Mouse (Mus musculus): Measurements from ENCODE around the gene Susd2. TPM values are rescaled to one million over a fixed set of nuclear protein-coding genes. Genes with fewer than 3 reads are reported as not detected.

The Susd2 gene
- polyA plus RNA-seq, 1 experiment from 2014 or later: 2.1 TPM

- H3K9ac ChIP-seq (ENCODE audit: low read depth, low read length): no peak overlapping the region
- H3K27ac ChIP-seq (ENCODE audit: low read depth, low read length): no peak overlapping the region
- no peak overlapping the region for H3K4me2 ChIP-seq
- no peaks in the 10 kb centered on the region for H3K9me3 ChIP-seq (replicated peaks; ENCODE audit: control insufficient read depth, low read length)
- 85% methylated on average over 4 of the region's 4 CpGs for WGBS (ENCODE audit: insufficient replicate concordance)
- peaks cover 5% of the 10 kb centered on the region; the same call in 1 of the 2 replicates for H3K4me1 ChIP-seq (ENCODE audit: control insufficient read depth, insufficient read depth, low read length)
- no peaks in the 10 kb centered on the region for H3K27me3 ChIP-seq (ENCODE audit: control insufficient read depth, insufficient read depth, low read length)
- H3K4me3 ChIP-seq (ENCODE audit: low read depth, low read length): no peak overlapping the region
- H3K36me3 ChIP-seq (ENCODE audit: control insufficient read depth, insufficient read depth, low read length): peaks cover 19% of the 10 kb centered on the region
- no peak for ATAC-seq (replicated peaks; ENCODE audit: insufficient number of reproducible peaks, low FRiP score, low TSS enrichment)
Measured at GRCm38 (mm10) chr10:75649406-75649995, 5.7 kb upstream of the Susd2 start.

- no peak for ATAC-seq (replicated peaks; ENCODE audit: insufficient number of reproducible peaks, low FRiP score, low TSS enrichment)
Measured at GRCm38 (mm10) chr10:75649001-75649400, 5.2 kb upstream of the Susd2 start.

GRCm38 (mm10) chr10:75648091-75648490, 4.3 kb upstream of the Susd2 start:
- peaks cover 19% of the 10 kb centered on the region for H3K36me3 ChIP-seq (ENCODE audit: control insufficient read depth, insufficient read depth, low read length)
- no peak for ATAC-seq (replicated peaks; ENCODE audit: insufficient number of reproducible peaks, low FRiP score, low TSS enrichment)
- peak overlapping the region; percentile 75 for H3K27ac ChIP-seq (ENCODE audit: low read depth, low read length)
- H3K27me3 ChIP-seq (ENCODE audit: control insufficient read depth, insufficient read depth, low read length): no peaks in the 10 kb centered on the region
- no peaks in the 10 kb centered on the region for H3K9me3 ChIP-seq (replicated peaks; ENCODE audit: control insufficient read depth, low read length)
- H3K9ac ChIP-seq (ENCODE audit: low read depth, low read length): no peak overlapping the region
- H3K4me3 ChIP-seq (ENCODE audit: low read depth, low read length): no peak overlapping the region
- no peak overlapping the region for H3K4me2 ChIP-seq
- peaks cover 14% of the 10 kb centered on the region for H3K4me1 ChIP-seq (ENCODE audit: control insufficient read depth, insufficient read depth, low read length)
- 88% methylated on average over 6 of the region's 6 CpGs for WGBS (ENCODE audit: insufficient replicate concordance)

More at GRCm38 (mm10) chr10:75649001-75649400, 5.2 kb upstream of the Susd2 start:
- Histone ChIP-seq H3K4me3 (ENCODE audit: low read depth, low read length) (no peak overlapping the region), H3K36me3 (ENCODE audit: control insufficient read depth, insufficient read depth, low read length) (peaks cover 19% of the 10 kb centered on the region), H3K27ac (ENCODE audit: low read depth, low read length) (no peak overlapping the region), H3K9me3 (replicated peaks; ENCODE audit: control insufficient read depth, low read length) (no peaks in the 10 kb centered on the region), H3K4me1 (ENCODE audit: control insufficient read depth, insufficient read depth, low read length) (peaks cover 6% of the 10 kb centered on the region), H3K9ac (ENCODE audit: low read depth, low read length) (no peak overlapping the region), H3K27me3 (ENCODE audit: control insufficient read depth, insufficient read depth, low read length) (no peaks in the 10 kb centered on the region), H3K4me2 (no peak overlapping the region)
- WGBS (ENCODE audit: insufficient replicate concordance): 86% methylated on average over 7 of the region's 7 CpGs

GRCm38 (mm10) chr10:75647362-75647761, 3.6 kb upstream of the Susd2 start:
- Histone ChIP-seq H3K9ac (ENCODE audit: low read depth, low read length) (0 out of 2 replicates have a peak overlapping the region, but pooled peaks have one; percentile 16), H3K36me3 (ENCODE audit: control insufficient read depth, insufficient read depth, low read length) (peaks cover 14% of the 10 kb centered on the region), H3K4me1 (ENCODE audit: control insufficient read depth, insufficient read depth, low read length) (peaks cover 14% of the 10 kb centered on the region), H3K9me3 (replicated peaks; ENCODE audit: control insufficient read depth, low read length) (no peaks in the 10 kb centered on the region), H3K27me3 (ENCODE audit: control insufficient read depth, insufficient read depth, low read length) (no peaks in the 10 kb centered on the region), H3K27ac (ENCODE audit: low read depth, low read length) (peak overlapping the region; percentile 75), H3K4me3 (ENCODE audit: low read depth, low read length) (no peak overlapping the region), H3K4me2 (no peak overlapping the region)
- ATAC-seq (replicated peaks; ENCODE audit: insufficient number of reproducible peaks, low FRiP score, low TSS enrichment): 0 out of 2 replicates have a peak, but pooled peaks have one; percentile 12
- WGBS (ENCODE audit: insufficient replicate concordance): 68% methylated on average over 3 of the region's 3 CpGs

GRCm38 (mm10) chr10:75646406-75646805, 2.6 kb upstream of the Susd2 start:
- no peaks in the 10 kb centered on the region for H3K9me3 ChIP-seq (replicated peaks; ENCODE audit: control insufficient read depth, low read length)
- H3K27me3 ChIP-seq (ENCODE audit: control insufficient read depth, insufficient read depth, low read length): no peaks in the 10 kb centered on the region
- peaks cover 14% of the 10 kb centered on the region for H3K4me1 ChIP-seq (ENCODE audit: control insufficient read depth, insufficient read depth, low read length)
- no peak overlapping the region for H3K9ac ChIP-seq (ENCODE audit: low read depth, low read length)
- no peak overlapping the region for H3K27ac ChIP-seq (ENCODE audit: low read depth, low read length)
- ATAC-seq (replicated peaks; ENCODE audit: insufficient number of reproducible peaks, low FRiP score, low TSS enrichment): no peak
- no peak overlapping the region for H3K4me3 ChIP-seq (ENCODE audit: low read depth, low read length)
- 88% methylated on average over 6 of the region's 6 CpGs for WGBS (ENCODE audit: insufficient replicate concordance)
- no peak overlapping the region for H3K4me2 ChIP-seq
- H3K36me3 ChIP-seq (ENCODE audit: control insufficient read depth, insufficient read depth, low read length): peaks cover 12% of the 10 kb centered on the region; the same call in 1 of the 2 replicates

- no peak overlapping the region for H3K9ac ChIP-seq (ENCODE audit: low read depth, low read length)
- H3K9me3 ChIP-seq (replicated peaks; ENCODE audit: control insufficient read depth, low read length): no peaks in the 10 kb centered on the region
- H3K27ac ChIP-seq (ENCODE audit: low read depth, low read length): no peak overlapping the region
- H3K27me3 ChIP-seq (ENCODE audit: control insufficient read depth, insufficient read depth, low read length): no peaks in the 10 kb centered on the region
- ATAC-seq (replicated peaks; ENCODE audit: insufficient number of reproducible peaks, low FRiP score, low TSS enrichment): no peak
- peaks cover 14% of the 10 kb centered on the region for H3K4me1 ChIP-seq (ENCODE audit: control insufficient read depth, insufficient read depth, low read length)
- WGBS (ENCODE audit: insufficient replicate concordance): 90% methylated on average over 8 of the region's 8 CpGs
- H3K4me2 ChIP-seq: no peak overlapping the region
- H3K36me3 ChIP-seq (ENCODE audit: control insufficient read depth, insufficient read depth, low read length): peaks cover 9% of the 10 kb centered on the region; the same call in 1 of the 2 replicates
- no peak overlapping the region for H3K4me3 ChIP-seq (ENCODE audit: low read depth, low read length)
Measured at GRCm38 (mm10) chr10:75645616-75646015, 1.8 kb upstream of the Susd2 start.

- 83% methylated on average over 2 of the region's 2 CpGs for WGBS (ENCODE audit: insufficient replicate concordance)
- Histone ChIP-seq H3K27me3 (ENCODE audit: control insufficient read depth, insufficient read depth, low read length) (no peaks in the 10 kb centered on the region), H3K36me3 (ENCODE audit: control insufficient read depth, insufficient read depth, low read length) (peaks cover 6% of the 10 kb centered on the region; the same call in 1 of the 2 replicates), H3K4me1 (ENCODE audit: control insufficient read depth, insufficient read depth, low read length) (peaks cover 14% of the 10 kb centered on the region), H3K4me3 (ENCODE audit: low read depth, low read length) (no peak overlapping the region), H3K9me3 (replicated peaks; ENCODE audit: control insufficient read depth, low read length) (no peaks in the 10 kb centered on the region), H3K9ac (ENCODE audit: low read depth, low read length) (0 out of 2 replicates have a peak overlapping the region, but pooled peaks have one; percentile 34), H3K4me2 (no peak overlapping the region), H3K27ac (ENCODE audit: low read depth, low read length) (no peak overlapping the region)
- ATAC-seq (replicated peaks; ENCODE audit: insufficient number of reproducible peaks, low FRiP score, low TSS enrichment): no peak
Measured at GRCm38 (mm10) chr10:75642891-75643290, 917 bp downstream of the Susd2 start.

GRCm38 (mm10) chr10:75642436-75642835, 1.4 kb downstream of the Susd2 start:
- H3K27ac ChIP-seq (ENCODE audit: low read depth, low read length): no peak overlapping the region
- H3K9me3 ChIP-seq (replicated peaks; ENCODE audit: control insufficient read depth, low read length): no peaks in the 10 kb centered on the region
- H3K4me1 ChIP-seq (ENCODE audit: control insufficient read depth, insufficient read depth, low read length): peaks cover 12% of the 10 kb centered on the region
- ATAC-seq (replicated peaks; ENCODE audit: insufficient number of reproducible peaks, low FRiP score, low TSS enrichment): no peak
- no peak overlapping the region for H3K4me2 ChIP-seq
- 76% methylated on average over 9 of the region's 9 CpGs for WGBS (ENCODE audit: insufficient replicate concordance)
- H3K4me3 ChIP-seq (ENCODE audit: low read depth, low read length): no peak overlapping the region
- peaks cover 4% of the 10 kb centered on the region; the same call in 1 of the 2 replicates for H3K36me3 ChIP-seq (ENCODE audit: control insufficient read depth, insufficient read depth, low read length)
- H3K27me3 ChIP-seq (ENCODE audit: control insufficient read depth, insufficient read depth, low read length): no peaks in the 10 kb centered on the region
- H3K9ac ChIP-seq (ENCODE audit: low read depth, low read length): no peak overlapping the region

- Histone ChIP-seq H3K27me3 (ENCODE audit: control insufficient read depth, insufficient read depth, low read length) (no peaks in the 10 kb centered on the region), H3K4me2 (no peak overlapping the region), H3K9me3 (replicated peaks; ENCODE audit: control insufficient read depth, low read length) (no peaks in the 10 kb centered on the region), H3K9ac (ENCODE audit: low read depth, low read length) (no peak overlapping the region), H3K4me3 (ENCODE audit: low read depth, low read length) (no peak overlapping the region), H3K4me1 (ENCODE audit: control insufficient read depth, insufficient read depth, low read length) (peaks cover 9% of the 10 kb centered on the region), H3K36me3 (ENCODE audit: control insufficient read depth, insufficient read depth, low read length) (peaks cover 2% of the 10 kb centered on the region; the same call in 1 of the 2 replicates), H3K27ac (ENCODE audit: low read depth, low read length) (no peak overlapping the region)
- no peak for ATAC-seq (replicated peaks; ENCODE audit: insufficient number of reproducible peaks, low FRiP score, low TSS enrichment)
- 79% methylated on average over 7 of the region's 7 CpGs for WGBS (ENCODE audit: insufficient replicate concordance)
Measured at GRCm38 (mm10) chr10:75641721-75642222, 2.0 kb downstream of the Susd2 start.
